Mouse (Mus musculus) megakaryocyte, embryonic 14.5 days (primary cell): ENCODE data around the gene Gm20388.

Source experiments
- FLI1 ChIP-seq: IDR thresholded peaks from 2 replicates; pipeline ENCODE4 v1.6.1; 2012; ENCODE audit warnings: low read length, inconsistent platforms, mixed read lengths
- GATA1 ChIP-seq: IDR thresholded peaks from 3 replicates; pipeline ENCODE4 v1.6.1; 2012; ENCODE audit warnings: mixed read lengths, low read length, inconsistent platforms, borderline replicate concordance

GRCm38 (mm10) chr8:122983178-122983942, 3072.7 kb downstream of the Gm20388 start:
- TF ChIP-seq GATA1 (no peak), FLI1 (no peak)
